Mouse (Mus musculus) gastrocnemius, postnatal 25 days (tissue): ENCODE results near the gene Rbm5. TPM values are rescaled to one million over a fixed set of nuclear protein-coding genes. Genes with fewer than 3 reads are reported as not detected.

Experiments
- DNase-seq: peaks from one replicate; pipeline ENCODE4 v3.0.0; 2022
- long read RNA-seq, 2 experiments: library from polyadenylated mRNA; stranded (forward); transcript quantifications; one replicate each; pipeline ENCODE4 v2.0.0; 2021
- total RNA-seq, 2 experiments: library from RNA; stranded (reverse); gene quantifications; 1 replicate in 1 of 2; 2 replicates in 1 of 2; pipeline ENCODE4 v1.2.3; 2021

Gene Rbm5
- total RNA-seq, result 10 to 100 TPM; 35.3 to 36.6 TPM
- long read RNA-seq, experiment 1, full-length matches to known transcripts, result 9 of 18 reads
- long read RNA-seq, experiment 1, partial matches to known transcripts, result 9 of 18 reads
- long read RNA-seq, experiment 1, other reads (novel, unspliced or antisense), result 0 of 18 reads
- long read RNA-seq, experiment 2, transcript Rbm5-214 (25 exons, 3,205 nt), result major isoform, 10 of 19 reads
- long read RNA-seq, experiment 2, partial matches to known transcripts, result 5 of 19 reads
- long read RNA-seq, experiment 2, other reads (novel, unspliced or antisense), result 3 of 19 reads

- DNase-seq, result peak; percentile 92
Measured at GRCm38 (mm10) chr9:107770374-107771290, at the start of gene Rbm5. Rbm5 (minus strand) TSS chr9:107770996.

DNA sequence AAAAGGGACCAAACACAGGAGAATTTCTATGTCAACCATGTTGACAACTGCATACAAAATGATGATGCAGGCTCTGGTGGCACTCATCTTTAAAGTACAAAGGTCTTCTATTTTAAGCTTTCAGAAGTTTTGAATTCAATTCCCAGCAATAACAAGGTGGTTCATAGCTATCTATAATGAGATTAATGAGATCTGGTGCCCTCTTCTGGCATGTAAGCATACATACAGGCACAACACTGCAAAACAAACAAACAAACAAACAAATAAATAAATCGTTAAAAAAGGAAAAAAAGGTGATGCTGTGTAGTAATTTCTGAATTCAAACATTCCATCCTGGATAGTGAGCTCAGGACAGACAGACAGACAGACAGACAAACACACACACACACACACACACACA, 41.3 kb upstream of the Rbm5 start:
- no peak for DNase-seq

DNA sequence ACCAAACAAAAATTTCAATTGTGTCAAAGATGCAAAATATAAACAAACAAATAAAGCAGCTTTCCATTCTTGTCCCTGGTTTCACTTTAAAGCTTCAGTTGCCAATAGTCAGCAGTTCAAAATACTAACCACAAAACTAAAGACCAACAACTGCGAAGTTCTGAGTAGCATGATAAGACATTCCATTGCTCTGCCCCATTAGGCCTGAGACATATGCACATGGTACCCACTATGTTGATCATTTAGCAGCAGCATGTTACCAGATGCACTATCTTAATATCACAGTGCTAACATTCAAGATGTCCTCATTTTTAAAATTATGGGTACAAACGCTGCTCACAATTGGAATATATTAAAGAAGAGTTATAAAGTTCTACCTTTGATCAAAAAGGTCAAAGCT, 40.2 kb upstream of the Rbm5 start:
- no peak for DNase-seq

DNA sequence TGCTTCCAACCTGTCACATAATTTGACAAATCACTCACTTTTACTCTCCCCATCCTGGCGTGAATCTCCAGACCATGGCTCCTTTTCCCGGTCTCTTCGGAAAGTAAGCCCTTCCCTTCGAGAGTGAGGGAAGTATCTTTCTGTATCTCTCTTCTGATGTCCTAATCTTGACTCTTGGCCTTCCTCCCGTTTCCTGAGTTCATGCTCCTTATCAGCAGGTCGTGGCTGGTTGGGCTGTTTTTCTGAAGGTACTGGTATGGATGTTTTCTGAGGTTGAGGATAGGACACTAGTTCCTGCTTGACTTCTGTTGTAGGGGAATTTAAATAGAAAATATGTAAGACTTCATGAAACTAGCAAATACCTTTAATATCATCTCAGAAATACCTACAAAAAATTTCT, 20.9 kb upstream of the Rbm5 start:
- no peak for DNase-seq

DNA sequence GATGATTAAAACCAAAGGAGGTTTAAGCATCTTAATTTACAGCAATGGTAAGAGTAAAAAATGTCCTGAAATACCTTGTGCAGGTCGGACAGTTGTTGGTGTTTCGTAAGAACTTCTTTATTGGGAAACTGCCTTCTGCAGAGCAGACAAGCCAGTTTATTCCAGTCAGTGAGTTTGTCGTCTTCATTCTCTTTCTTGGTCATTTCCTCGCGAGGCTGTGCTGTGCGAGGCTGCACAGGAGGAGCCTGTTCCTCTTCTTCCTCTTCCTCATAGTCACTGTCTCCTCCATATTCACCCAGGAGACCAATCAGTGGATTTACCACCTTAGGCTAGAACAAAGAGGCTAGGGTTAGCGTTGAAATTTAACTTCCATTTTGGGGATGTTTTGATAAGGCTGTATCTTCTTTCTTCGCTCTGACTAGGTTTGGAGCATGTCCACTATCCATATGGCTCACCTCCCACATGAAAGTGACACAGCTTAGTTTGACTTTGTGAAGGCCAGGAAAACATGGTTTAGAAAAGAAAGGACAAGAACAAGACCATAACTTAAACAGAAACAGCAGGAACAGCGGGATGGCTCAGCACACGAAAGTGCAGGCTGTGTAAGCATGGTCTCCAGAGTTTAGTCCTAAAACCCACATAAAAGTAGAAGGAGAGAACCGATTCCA, 11.9 kb upstream of the Rbm5 start:
- no peak for DNase-seq

DNA sequence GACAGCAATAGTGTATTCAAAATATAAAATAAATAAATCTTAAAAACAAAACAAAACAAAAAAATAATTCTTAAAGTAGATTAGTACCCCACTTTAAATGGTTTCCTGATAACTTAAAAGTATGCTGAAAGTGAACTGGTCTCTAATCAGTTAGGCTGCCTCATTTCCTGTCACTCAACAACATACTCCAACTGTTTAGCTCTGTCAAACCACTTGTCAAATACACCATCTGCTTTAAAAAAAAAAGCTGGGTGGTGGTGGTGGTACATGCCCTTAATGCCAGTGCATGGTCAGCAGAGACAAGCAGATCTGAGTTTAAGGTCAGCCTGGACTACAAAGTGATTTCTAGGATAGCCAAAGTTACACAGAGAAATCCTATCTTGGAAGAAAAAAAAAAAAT, 6.0 kb upstream of the Rbm5 start:
- no peak for DNase-seq

DNA sequence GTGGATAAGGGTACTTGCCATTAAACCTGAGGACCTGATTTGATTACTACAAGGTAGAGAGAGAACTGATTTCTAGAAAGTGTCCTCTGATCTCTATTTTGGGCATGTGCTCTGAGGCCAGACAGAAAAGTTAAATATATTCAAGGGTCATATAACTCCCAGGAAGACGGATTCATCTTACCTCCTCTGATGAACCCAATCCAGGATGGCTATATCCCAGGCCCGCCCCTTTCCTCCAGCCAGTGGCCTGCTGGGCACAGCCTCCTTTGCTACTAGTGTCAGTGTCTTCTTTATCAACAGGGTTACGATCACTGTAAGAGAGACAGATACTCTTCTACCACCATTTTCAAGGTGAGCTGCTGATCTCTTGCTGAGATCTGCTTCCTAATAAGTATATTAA, 3.6 kb upstream of the Rbm5 start:
- peak; percentile 65 for DNase-seq

DNA sequence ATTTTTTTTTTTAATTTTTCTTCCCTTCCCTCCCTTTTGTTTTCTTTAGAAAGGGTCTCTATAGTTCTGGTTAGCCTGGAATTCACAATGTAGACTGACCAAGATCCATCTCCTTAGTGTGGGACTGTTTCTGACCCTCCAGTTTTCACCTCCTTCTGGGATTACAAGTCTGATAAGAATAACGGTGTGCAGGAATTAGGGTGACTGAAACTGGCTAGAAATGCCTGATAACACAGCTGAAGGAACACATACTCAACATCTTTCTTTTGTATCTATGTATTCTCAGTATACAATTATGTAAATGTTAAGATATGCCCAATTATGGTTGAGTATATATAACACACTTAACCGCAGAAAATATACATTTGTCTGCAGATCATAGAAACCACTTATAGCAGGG, 986 bp upstream of the Rbm5 start:
- DNase-seq, result no peak

GRCm38 (mm10) chr9:107770037-107770373, 791 bp downstream of the Rbm5 start:
- DNase-seq, result no peak

DNA sequence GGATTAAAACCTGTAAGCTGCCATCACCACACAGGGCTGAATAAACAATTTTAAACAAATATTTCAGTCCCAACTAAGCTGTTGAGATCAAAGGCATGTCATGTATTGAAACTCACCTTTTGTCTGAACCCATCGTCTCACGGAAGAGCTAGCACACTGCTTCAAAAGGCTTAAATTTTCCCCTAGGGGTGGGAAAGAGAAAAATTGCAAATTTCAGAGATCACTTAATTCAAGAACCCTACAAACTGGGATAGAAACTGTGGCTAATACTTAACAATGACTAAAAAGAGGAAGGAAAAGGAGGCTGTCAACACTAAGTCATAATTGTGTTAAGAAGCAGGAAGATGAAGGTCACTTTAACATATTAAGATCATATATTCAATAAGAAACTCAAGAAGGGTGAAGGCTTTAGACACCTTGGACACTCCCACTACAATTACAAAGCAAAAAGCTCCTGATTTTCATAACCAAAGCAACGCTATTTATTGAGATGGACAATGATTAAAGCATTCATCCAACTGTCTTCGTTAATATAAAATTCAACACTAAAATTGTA, 1.3 kb downstream of the Rbm5 start:
- DNase-seq, result no peak

DNA sequence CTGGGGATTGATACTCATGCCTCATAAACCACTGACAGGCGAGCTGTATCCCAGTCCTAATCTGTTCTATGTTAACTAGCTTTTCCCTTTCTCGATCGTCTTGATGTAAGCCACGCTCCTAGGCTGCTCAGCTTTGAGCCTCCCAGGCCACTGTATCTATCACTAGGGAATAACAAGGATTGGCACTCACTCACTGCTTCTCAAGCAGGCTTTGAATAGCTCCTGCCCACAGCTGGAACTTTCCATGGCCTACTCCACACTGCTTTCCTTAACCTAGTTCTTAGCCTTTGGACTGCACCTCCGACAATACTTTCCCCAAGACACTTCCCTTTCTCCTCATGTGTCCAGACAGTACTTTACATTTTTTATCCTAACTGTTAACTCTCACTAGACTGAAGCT, 1.9 kb downstream of the Rbm5 start:
- DNase-seq, result no peak

- DNase-seq, result no peak
Measured at GRCm38 (mm10) chr9:107759593-107759992, 11.2 kb downstream of the Rbm5 start.

DNA sequence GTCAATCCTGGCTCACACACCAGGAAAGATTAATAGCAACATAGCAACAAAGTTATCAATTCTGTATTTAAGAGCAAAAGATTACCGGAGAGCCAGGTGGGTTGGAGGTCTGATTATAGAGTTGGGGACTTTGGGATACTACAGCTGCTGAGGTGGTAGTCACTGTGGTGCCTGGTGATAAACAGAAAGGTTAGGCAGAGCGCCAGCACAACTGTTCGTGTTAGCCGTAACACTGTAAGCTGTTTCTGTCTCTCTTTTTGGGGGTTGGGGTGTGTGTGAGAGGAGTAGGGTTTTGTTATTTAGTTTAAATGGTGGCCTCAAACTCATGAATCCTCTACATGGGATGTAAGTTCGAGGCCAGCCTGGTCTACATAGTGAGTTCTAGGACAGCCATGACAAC, 20.4 kb downstream of the Rbm5 start:
- DNase-seq, result no peak

DNA sequence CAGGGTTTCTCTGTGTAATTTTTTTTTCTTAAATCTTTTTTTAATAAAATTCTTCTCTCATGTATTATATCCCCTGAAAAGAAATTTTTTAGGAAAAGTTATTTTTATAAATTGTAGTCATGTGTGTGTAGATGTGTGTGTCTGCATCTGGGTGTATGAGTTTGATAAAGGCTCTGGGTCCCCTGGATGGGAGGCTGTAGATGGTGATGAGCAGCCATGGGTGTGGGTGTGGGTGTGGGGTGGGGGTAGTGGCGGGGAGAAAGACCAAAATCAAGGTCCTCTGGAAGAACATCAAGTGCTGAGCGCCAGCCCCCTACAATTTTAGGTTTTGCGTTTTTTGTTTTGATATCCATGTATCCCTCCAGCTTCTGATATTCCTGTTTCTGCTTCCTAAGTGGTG, 22.7 kb downstream of the Rbm5 start:
- DNase-seq, result no peak

DNA sequence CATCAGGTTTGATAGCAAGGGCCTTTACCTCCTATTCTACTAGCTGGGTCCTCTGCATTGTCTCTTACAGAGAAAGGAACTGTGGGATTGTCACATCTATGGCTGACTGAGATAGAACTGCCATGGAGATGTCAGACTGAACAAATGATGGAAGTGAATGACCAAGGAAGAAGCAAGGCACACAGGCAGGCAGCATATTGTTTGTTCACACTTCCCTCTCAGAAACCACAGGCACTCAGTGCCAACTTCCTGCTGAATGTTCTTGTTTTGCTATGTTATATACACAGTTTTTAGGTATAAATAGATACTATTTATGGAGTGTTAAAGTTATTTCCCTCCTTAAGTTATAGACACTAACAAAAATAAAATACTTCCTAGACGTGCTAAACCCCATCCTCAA, 23.5 kb downstream of the Rbm5 start:
- DNase-seq, result no peak

- no peak for DNase-seq
Measured at GRCm38 (mm10) chr9:107746679-107747078, 24.1 kb downstream of the Rbm5 start.

DNA sequence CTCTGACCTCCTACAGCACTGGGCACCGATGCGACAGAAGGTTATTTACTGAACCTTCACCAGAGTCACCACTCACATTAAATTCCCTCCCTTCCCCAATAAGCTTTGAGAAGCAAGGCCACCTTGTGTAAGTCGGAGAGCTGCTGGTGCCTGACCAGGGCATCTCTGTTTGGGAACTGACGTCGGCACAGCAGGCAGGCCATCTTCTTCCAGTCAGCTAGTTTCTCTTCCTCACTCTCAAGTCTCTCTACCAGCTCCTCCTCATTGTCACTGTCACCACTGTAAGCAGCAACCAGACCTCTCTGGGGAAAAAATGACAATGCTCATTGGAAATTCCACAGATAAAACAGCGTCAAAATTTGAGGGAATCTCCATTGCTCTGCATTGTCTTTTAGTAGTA, 26.7 kb downstream of the Rbm5 start:
- no peak for DNase-seq

GRCm38 (mm10) chr9:107738841-107739202, 32.0 kb downstream of the Rbm5 start:
- DNase-seq, result no peak

DNA sequence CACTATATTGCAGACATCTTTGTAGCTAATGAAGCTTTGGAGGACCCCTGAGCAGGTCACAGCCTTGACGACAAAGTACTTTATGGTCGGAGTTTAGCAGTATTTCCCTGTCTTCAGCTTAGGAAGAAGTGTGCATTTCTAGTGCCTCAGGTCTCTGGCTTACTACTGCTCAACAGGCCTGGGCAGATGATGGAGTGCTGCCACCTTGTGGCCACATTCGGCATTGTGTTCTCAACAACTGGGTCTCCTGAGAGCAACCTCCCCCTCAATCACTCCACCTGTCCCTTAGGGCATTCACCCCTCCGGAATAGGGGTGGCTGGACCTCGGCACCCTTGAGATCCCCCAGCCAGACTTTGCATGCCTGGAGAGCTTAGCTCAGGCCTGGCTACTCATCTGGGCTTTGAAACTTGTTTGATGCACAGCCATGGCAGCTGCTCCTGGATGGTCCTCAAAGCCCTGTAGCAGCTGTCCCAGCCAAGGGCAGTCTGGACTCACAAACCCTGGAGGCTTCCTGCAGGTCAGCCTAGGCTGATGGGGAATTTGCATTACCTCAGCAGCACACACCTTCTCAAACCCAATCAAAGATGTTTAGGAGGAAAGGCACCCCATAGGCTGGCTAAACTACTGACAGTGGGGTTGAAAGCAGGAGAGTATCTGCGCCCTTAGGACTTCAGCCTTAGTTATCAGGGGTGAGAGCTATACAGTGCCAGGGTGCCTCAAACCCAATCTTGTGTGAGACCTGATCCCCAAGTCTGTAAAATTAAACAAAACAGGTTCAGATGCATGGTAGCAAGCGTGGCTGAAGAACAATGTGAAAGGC, 32.6 kb downstream of the Rbm5 start:
- DNase-seq, result peak; percentile 62

DNA sequence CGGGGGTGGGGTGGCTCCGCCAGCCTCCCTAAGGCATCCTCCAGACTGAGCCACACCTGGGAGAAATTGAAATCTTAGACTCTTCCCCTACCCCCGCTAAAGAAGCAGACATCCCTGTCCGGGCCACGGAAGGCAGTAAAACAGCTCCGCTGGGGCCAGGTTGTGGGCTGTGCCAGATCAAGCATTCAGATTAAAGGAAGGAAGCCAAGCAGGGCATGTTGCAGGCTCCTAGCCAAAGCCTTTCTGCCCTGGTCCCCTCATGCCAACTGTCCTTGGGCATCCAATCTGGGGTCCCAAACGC, 34.7 kb downstream of the Rbm5 start:
- no peak for DNase-seq

DNA sequence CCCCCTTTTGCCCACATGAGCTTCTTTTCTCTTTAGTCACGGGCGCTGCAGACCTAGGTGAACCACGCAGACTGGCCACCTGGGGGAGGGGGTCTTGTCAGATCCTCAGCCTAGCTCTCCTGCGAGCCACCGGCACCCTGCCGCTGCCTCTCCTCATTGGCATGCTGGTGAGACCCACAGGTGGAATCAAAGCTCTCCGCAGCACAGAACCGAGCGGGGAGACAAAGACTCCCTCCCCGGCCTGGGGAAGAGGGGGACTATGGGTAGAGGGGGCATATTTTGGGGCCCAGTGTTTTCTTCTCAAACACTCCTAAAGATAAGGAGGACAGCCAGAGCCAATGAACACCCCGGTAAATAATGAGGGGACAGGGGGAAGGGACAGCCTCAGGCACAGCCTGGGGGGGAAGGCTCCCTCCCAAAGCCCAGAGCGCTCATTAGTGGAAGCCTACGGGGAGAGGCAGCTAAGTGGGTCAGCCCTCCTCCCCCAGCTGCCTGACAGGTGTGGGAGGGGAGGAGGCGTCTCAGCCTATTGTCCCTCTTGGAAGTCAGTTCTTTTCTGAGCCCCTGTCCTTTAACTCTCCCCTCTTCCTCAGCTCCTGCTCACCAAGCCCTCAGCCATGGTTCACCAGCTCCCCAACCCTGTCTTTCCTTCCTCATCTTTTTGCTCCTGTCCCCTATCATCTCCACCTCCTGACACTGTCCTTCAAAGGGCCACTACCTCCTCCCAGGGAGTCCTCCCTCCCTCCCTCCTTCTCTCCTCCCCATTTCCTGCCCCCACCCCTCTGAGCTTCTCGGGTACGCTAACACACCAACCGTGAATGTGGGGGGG, 35.2 kb downstream of the Rbm5 start:
- DNase-seq, result no peak
